Mouse (Mus musculus) neutrophil, adult 5-6 weeks (primary cell): ENCODE measurements around the gene Ncs1. TPM values are rescaled to one million over a fixed set of nuclear protein-coding genes. Genes with fewer than 3 reads are reported as not detected.

Experiments used
- ATAC-seq: fragments of 151-379, 151-347 bp; 2 replicates; pipeline ENCODE4 v1.8.0; 2017; ENCODE audit warnings: mild to moderate bottlenecking, moderate TSS enrichment; ENCODE audit not compliant: insufficient number of reproducible peaks, poor library complexity, low FRiP score, severe bottlenecking; ENCODE audit errors: extremely low read depth
- total RNA-seq: library from RNA; stranded (forward); fragments of 200-1000 nt; gene quantifications from 2 replicates; pipeline ENCODE4 v1.2.3, GENCODE M21; 2017

Ncs1 gene
- total RNA-seq, 1 experiment from 2014 or later: not detected

GRCm38 (mm10) chr2:31269847-31270246 lies 24.2 kb downstream of the Ncs1 start:
- no peak for ATAC-seq

GRCm38 (mm10) chr2:31270470-31270869 lies 24.8 kb downstream of the Ncs1 start:
- no peak for ATAC-seq

GRCm38 (mm10) chr2:31271071-31271470 lies 25.4 kb downstream of the Ncs1 start:
- ATAC-seq: no peak

GRCm38 (mm10) chr2:31274993-31275392 lies 29.4 kb downstream of the Ncs1 start:
- ATAC-seq: no peak

- no peak for ATAC-seq
Measured at GRCm38 (mm10) chr2:31277810-31278209, 32.2 kb downstream of the Ncs1 start.

- ATAC-seq: no peak
Measured at GRCm38 (mm10) chr2:31278483-31278882, 32.9 kb downstream of the Ncs1 start.

GRCm38 (mm10) chr2:31281138-31281537 lies 35.5 kb downstream of the Ncs1 start:
- no peak for ATAC-seq

- ATAC-seq: no peak
Measured at GRCm38 (mm10) chr2:31282266-31282665, 36.6 kb downstream of the Ncs1 start.

GRCm38 (mm10) chr2:31282880-31283279 lies 37.3 kb downstream of the Ncs1 start:
- ATAC-seq: no peak

GRCm38 (mm10) chr2:31284531-31284930 lies 38.9 kb downstream of the Ncs1 start:
- ATAC-seq: no peak

GRCm38 (mm10) chr2:31291421-31291820 lies 45.8 kb downstream of the Ncs1 start:
- no peak for ATAC-seq

GRCm38 (mm10) chr2:31294985-31295384 lies 49.4 kb downstream of the Ncs1 start:
- ATAC-seq: no peak

- ATAC-seq: no peak
Measured at GRCm38 (mm10) chr2:31296395-31296794, 50.8 kb downstream of the Ncs1 start.

- peak; percentile 56; the same call in 1 of the 2 replicates for ATAC-seq
Measured at GRCm38 (mm10) chr2:31297602-31298268, 52.1 kb downstream of the Ncs1 start.

GRCm38 (mm10) chr2:31298814-31299213 lies 53.2 kb downstream of the Ncs1 start:
- ATAC-seq: no peak

- ATAC-seq: no peak
Measured at GRCm38 (mm10) chr2:31299266-31299665, 53.6 kb downstream of the Ncs1 start.

- no peak for ATAC-seq
Measured at GRCm38 (mm10) chr2:31299996-31300395, 54.4 kb downstream of the Ncs1 start.

- no peak for ATAC-seq
Measured at GRCm38 (mm10) chr2:31303177-31303576, 57.6 kb downstream of the Ncs1 start.

GRCm38 (mm10) chr2:31304191-31304590 lies 58.6 kb downstream of the Ncs1 start:
- no peak for ATAC-seq

GRCm38 (mm10) chr2:31304801-31305665 lies 59.4 kb downstream of the Ncs1 start:
- ATAC-seq: no peak
